Mouse (Mus musculus): Measurements from ENCODE around the gene Mybpc2. TPM values are rescaled to one million over a fixed set of nuclear protein-coding genes. Genes with fewer than 3 reads are reported as not detected.

Mybpc2 gene
- polyA plus RNA-seq (2012; rRNA removed): 0.12 and 6.4 TPM in 2 replicates

DNA sequence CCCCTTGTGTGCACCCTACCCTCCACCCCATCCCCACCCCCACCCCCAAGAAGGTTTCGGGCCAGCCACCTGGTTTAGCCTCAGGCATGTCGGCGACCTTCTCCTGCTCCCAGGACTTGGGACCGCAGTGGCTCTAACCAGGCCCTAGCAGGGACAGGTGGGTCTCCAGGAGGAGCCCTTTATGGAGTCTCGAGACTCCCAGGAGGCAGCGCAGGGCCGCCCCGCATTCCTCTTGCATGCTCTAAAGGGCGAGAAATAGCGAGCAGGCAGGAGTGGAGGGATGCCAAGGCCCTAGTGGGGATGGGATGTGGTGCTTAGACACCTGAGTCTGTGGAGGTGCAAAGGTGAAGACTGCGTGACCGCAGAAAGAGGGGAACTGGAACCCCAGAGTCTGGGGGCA is at the start of gene Mybpc2:
Mybpc2 (minus strand) TSS at position 155 of the 400 bp plus-strand sequence.
- Histone ChIP-seq H3K4me3 (ENCODE audit: insufficient read depth, low read depth, low read length) (peak within 1 kb of the TSS; percentile 9), H3K36me3 (ENCODE audit: control insufficient read depth, insufficient read depth, low read length) (no peaks in the 10 kb centered on the region), H3K27ac (ENCODE audit: insufficient read depth, low read depth, low read length) (no peak within 1 kb of the TSS), H3K4me1 (ENCODE audit: control insufficient read depth, insufficient read depth, low read length) (no peaks in the 10 kb centered on the region; the same call in 1 of the 2 replicates), H3K27me3 (replicated peaks; ENCODE audit: control insufficient read depth, insufficient read depth, low read length) (no peaks in the 10 kb centered on the region)
- 25% methylated on average over 12 of the region's 12 CpGs for WGBS
- TF ChIP-seq CTCF (conservative IDR thresholded peaks at IDR 0.05; ENCODE audit: insufficient read depth, insufficient read length, low read depth, low read length) (no peak), POLR2A (IDR thresholded peaks at IDR 0.05; ENCODE audit: low read depth, low read length) (no peak)
- DNase-seq: peak; percentile 52

DNA sequence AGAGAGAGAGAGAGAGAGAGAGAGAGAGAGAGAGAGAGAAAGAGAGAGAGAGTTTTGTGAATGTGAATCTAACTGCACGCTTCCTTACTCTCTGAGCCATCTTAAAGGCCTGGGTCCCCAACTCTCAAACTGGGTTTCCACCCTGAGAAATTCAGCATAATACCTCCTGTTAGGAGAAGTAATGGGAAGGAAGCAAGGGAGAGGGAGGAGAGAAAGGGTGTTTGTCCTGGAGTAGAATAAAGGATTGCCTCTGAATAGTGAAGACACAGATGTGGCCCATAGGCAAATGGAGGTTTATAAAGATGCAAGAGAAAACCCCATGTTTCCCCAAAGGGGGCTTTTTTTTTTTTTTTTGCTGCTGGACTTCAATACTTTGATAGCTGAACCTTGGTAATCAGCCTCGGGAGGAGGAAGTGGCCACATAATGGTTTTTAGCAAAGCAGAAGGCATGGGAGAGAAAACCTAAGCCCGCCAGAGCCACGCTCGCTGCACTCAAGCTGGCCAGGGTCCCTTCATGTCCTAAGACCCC is 48.6 kb upstream of the Mybpc2 start:
- no peaks in the 10 kb centered on the region for H3K36me3 ChIP-seq (ENCODE audit: control insufficient read depth, insufficient read depth, low read length)
- peak overlapping the region; percentile 26; the same call in 1 of the 2 replicates for H3K27ac ChIP-seq (ENCODE audit: insufficient read depth, low read depth, low read length)
- peaks cover 5% of the 10 kb centered on the region for H3K4me1 ChIP-seq (ENCODE audit: control insufficient read depth, insufficient read depth, low read length)
- no peaks in the 10 kb centered on the region for H3K27me3 ChIP-seq (replicated peaks; ENCODE audit: control insufficient read depth, insufficient read depth, low read length)
- DNase-seq: no peak
- WGBS: 71% methylated on average over 5 of the region's 5 CpGs
- TF ChIP-seq CTCF (conservative IDR thresholded peaks at IDR 0.05; ENCODE audit: insufficient read depth, insufficient read length, low read depth, low read length) (no peak), POLR2A (IDR thresholded peaks at IDR 0.05; ENCODE audit: low read depth, low read length) (no peak)
- peak overlapping the region; percentile 41 for H3K4me3 ChIP-seq (ENCODE audit: insufficient read depth, low read depth, low read length)

DNA sequence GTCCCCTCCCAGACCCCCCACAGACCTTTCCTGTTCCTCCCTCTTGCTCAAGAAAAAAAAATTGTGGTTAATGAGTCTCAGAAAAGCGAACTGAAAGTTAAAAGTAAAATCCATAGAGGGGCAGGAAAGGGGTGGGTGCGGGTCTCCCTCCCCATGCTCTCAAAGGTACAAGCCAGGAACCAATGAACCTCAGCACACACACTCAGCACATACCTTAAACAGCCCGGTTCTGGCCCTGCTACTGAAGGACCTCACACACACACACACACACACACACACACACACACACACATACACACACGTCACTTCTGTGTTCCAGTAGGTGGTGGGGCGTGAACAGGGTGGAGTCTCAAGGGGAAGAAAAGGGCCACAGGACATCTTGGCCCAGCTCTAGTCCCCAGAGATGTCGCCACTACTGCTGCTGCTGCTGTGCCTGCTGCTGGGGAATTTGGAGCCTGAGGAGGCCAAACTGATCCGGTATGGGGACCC is 47.8 kb upstream of the Mybpc2 start, which contains the start of gene Napsa:
Napsa (plus strand) TSS at position 168 of the 489 bp plus-strand sequence.
- DNase-seq: peak; percentile 80
- peak within 1 kb of the TSS; percentile 26 for H3K27ac ChIP-seq (ENCODE audit: insufficient read depth, low read depth, low read length)
- no peaks in the 10 kb centered on the region for H3K27me3 ChIP-seq (replicated peaks; ENCODE audit: control insufficient read depth, insufficient read depth, low read length)
- peaks cover 1% of the 10 kb centered on the region for H3K4me1 ChIP-seq (ENCODE audit: control insufficient read depth, insufficient read depth, low read length)
- WGBS: 22% methylated on average over 7 of the region's 7 CpGs
- TF ChIP-seq POLR2A (IDR thresholded peaks at IDR 0.05; ENCODE audit: low read depth, low read length) (peak; percentile 73), CTCF (conservative IDR thresholded peaks at IDR 0.05; ENCODE audit: insufficient read depth, insufficient read length, low read depth, low read length) (no peak)
- H3K4me3 ChIP-seq (ENCODE audit: insufficient read depth, low read depth, low read length): peak within 1 kb of the TSS; percentile 41
- H3K36me3 ChIP-seq (ENCODE audit: control insufficient read depth, insufficient read depth, low read length): no peaks in the 10 kb centered on the region

DNA sequence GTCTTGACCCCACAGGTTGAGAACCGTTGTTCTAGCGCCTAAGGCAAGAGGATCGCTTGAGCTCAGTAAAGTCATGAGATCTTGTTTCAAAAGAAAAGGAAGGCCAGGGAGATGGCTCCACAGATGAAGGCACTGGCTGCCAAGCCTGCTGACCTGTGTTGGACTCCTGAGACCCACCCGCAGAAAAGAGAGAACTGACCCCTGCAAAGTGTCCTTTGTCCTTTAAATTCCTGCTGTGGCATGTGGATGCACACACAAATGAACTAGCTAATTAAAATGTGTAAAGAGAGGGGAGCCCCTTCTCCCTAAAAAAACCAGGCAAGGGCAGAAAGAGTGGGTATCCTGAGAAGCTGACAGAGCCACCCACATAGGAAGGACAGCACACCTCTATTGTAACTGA is 47.4 kb upstream of the Mybpc2 start:
- Histone ChIP-seq H3K36me3 (ENCODE audit: control insufficient read depth, insufficient read depth, low read length) (no peaks in the 10 kb centered on the region), H3K4me3 (ENCODE audit: insufficient read depth, low read depth, low read length) (no peak overlapping the region), H3K4me1 (ENCODE audit: control insufficient read depth, insufficient read depth, low read length) (no peaks in the 10 kb centered on the region), H3K27ac (ENCODE audit: insufficient read depth, low read depth, low read length) (peak overlapping the region; percentile 2; the same call in 1 of the 2 replicates), H3K27me3 (replicated peaks; ENCODE audit: control insufficient read depth, insufficient read depth, low read length) (no peaks in the 10 kb centered on the region)
- peak; percentile 78 for DNase-seq
- TF ChIP-seq POLR2A (IDR thresholded peaks at IDR 0.05; ENCODE audit: low read depth, low read length) (no peak), CTCF (conservative IDR thresholded peaks at IDR 0.05; ENCODE audit: insufficient read depth, insufficient read length, low read depth, low read length) (no peak)
- WGBS: 46% methylated on average over 4 of the region's 4 CpGs

DNA sequence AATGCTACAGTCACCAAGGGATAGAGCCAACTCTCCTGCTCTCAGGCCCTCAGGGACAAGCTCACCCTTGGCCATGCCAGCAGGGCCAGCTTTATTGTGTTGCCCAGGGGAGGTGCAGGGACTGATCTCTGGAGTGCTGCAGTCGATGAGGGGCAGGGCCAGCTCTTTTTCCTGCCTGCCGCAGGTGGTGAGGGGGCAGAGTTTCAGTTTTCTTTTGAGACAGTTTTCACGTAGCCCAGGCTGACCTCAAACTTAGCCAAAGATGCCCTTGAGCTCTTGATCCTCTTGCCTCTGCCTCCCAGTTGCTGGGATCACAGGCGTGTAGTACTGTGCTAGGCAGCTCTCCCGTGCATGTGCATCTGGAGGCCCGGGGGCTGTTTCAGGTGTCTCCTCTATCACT is 46.5 kb upstream of the Mybpc2 start:
- TF ChIP-seq POLR2A (IDR thresholded peaks at IDR 0.05; ENCODE audit: low read depth, low read length) (no peak), CTCF (conservative IDR thresholded peaks at IDR 0.05; ENCODE audit: insufficient read depth, insufficient read length, low read depth, low read length) (no peak)
- WGBS: 72% methylated on average over 6 of the region's 6 CpGs
- H3K27me3 ChIP-seq (replicated peaks; ENCODE audit: control insufficient read depth, insufficient read depth, low read length): no peaks in the 10 kb centered on the region
- H3K4me1 ChIP-seq (ENCODE audit: control insufficient read depth, insufficient read depth, low read length): no peaks in the 10 kb centered on the region
- H3K4me3 ChIP-seq (ENCODE audit: insufficient read depth, low read depth, low read length): no peak overlapping the region
- DNase-seq: no peak
- H3K36me3 ChIP-seq (ENCODE audit: control insufficient read depth, insufficient read depth, low read length): no peaks in the 10 kb centered on the region
- H3K27ac ChIP-seq (ENCODE audit: insufficient read depth, low read depth, low read length): no peak overlapping the region; the same call in 1 of the 2 replicates

DNA sequence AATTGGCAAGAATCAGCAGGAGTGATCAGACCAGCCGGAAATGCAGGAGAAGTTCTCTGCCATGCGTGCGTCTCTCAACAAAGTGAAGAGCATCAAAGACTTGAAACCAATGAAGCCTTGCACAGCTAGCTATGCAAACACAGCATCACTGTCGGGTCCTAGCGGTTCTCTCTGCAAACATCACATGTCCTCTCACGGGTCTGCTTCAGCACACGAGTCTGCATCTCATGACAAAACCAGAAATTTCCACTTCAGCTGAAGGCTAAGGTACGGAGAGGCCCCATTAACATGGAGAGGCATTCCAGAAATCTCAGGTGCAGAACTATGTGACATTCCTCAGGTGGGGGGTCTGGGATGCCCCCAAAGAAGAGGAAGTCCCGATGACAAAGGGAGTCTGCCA is 44.3 kb upstream of the Mybpc2 start:
- 57% methylated on average over 9 of the region's 9 CpGs for WGBS
- H3K36me3 ChIP-seq (ENCODE audit: control insufficient read depth, insufficient read depth, low read length): no peaks in the 10 kb centered on the region
- H3K4me1 ChIP-seq (ENCODE audit: control insufficient read depth, insufficient read depth, low read length): peaks cover 6% of the 10 kb centered on the region; the same call in 1 of the 2 replicates
- DNase-seq: no peak
- H3K27ac ChIP-seq (ENCODE audit: insufficient read depth, low read depth, low read length): no peak overlapping the region
- H3K4me3 ChIP-seq (ENCODE audit: insufficient read depth, low read depth, low read length): no peak overlapping the region
- H3K27me3 ChIP-seq (replicated peaks; ENCODE audit: control insufficient read depth, insufficient read depth, low read length): no peaks in the 10 kb centered on the region
- TF ChIP-seq CTCF (conservative IDR thresholded peaks at IDR 0.05; ENCODE audit: insufficient read depth, insufficient read length, low read depth, low read length) (no peak), POLR2A (IDR thresholded peaks at IDR 0.05; ENCODE audit: low read depth, low read length) (no peak)

DNA sequence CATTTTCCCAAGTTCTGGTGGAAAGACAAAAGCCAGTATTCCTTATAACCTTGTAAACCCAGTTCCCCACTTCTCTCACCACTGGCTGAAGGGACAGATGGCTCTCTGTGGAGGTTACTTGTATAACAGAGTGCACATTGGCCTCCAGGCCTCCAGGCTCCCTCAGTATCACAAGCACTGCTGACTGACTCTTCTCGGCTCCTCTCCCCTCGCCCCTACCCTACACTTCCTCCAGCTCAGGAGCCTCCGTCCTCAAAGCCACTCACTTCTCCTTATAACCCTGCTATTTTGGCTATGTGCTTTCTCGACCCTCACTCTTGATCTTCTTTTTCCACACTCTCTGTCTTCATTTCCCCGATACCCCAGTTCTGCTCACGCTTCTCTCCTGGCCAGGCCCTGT is 41.0 kb upstream of the Mybpc2 start:
- no peak for TF ChIP-seq CTCF (conservative IDR thresholded peaks at IDR 0.05; ENCODE audit: insufficient read depth, insufficient read length, low read depth, low read length)
- no peak for TF ChIP-seq POLR2A (IDR thresholded peaks at IDR 0.05; ENCODE audit: low read depth, low read length)
- DNase-seq: no peak
- Histone ChIP-seq H3K27me3 (replicated peaks; ENCODE audit: control insufficient read depth, insufficient read depth, low read length) (no peaks in the 10 kb centered on the region), H3K4me3 (ENCODE audit: insufficient read depth, low read depth, low read length) (no peak overlapping the region), H3K4me1 (ENCODE audit: control insufficient read depth, insufficient read depth, low read length) (peaks cover 6% of the 10 kb centered on the region; the same call in 1 of the 2 replicates), H3K27ac (ENCODE audit: insufficient read depth, low read depth, low read length) (no peak overlapping the region), H3K36me3 (ENCODE audit: control insufficient read depth, insufficient read depth, low read length) (no peaks in the 10 kb centered on the region)
- 62% methylated on average over 6 of the region's 6 CpGs for WGBS

Measured in kidney, adult 2 months (tissue).